Mouse (Mus musculus) heart, adult 18-20 months (tissue): ENCODE measurements around the gene Ssc4d. TPM values are rescaled to one million over a fixed set of nuclear protein-coding genes. Genes with fewer than 3 reads are reported as not detected.

ENCODE experiments used
- DNase-seq, 2 experiments: peaks; one replicate each; pipeline ENCODE4 v3.0.0; 2021 to 2022; ENCODE audit warnings: mixed read lengths in 1 of 2
- total RNA-seq, 2 experiments: library from RNA; stranded (reverse); gene quantifications; 2 replicates each; pipeline ENCODE4 v1.2.3; 2021

Ssc4d gene
- total RNA-seq, 2 experiments from 2014 or later: 0.21 to 0.40 TPM

DNA sequence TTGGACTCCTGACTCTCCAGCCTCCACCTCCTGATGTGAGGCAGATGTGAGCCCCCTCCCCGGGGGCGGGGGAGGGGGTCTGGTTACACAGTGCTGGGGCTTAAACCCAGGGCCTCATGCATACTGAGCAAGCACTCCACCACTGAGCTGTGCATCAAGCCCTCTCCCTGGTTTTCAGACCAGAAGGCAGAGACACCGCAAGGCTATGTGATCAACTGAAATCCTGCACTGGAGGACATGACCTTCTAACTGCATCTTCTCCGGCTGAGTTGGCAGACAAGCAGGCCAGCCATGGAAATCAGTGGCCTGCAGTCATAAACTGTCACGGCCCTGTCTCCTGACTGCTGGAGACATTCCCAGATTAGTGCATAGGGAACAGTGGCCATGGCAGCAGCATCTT lies 33.7 kb downstream of the Ssc4d start:
- DNase-seq: peak; percentile 51 to 66

GRCm38 (mm10) chr5:135935641-135936190 lies 38.6 kb downstream of the Ssc4d start:
- no peak for DNase-seq

- DNase-seq: no peak
These were observed 39.2 kb downstream of the Ssc4d start for GRCm38 (mm10) chr5:135935176-135935523.

DNA sequence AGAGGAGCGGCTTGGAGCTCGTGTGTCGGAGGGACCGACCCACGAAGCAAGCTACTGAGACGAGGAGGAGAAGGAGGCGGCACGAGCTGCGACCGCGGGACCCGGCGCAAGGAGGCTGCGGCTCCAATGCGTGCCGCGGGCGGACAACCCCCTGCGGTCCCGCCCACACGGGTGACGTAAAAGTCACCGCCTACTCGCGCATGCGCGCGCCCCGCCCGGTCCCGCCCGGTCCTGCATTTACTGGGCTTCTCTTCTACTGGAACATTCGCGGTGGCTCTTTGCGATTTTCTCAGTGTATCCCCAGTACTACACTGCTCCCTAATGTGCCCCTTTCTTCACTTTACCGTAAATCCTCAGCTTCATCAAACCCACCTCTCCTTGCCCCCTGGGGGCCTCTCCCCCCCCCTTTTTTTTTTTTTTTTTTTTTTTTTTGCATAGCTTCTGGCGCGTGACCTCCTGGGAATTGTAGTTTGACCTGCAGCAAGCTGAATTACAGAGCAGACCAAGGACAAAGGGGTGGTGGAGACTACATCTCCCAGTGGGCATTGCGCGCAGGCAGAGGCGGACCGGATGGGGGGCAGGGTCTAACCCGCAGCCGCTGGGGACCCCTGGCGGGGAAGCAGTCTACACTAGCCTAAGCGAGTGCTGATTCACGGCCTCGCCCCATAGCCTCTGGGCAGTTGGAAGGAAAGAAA lies 39.7 kb downstream of the Ssc4d start, which contains the start of gene Ywhag:
Gene Ywhag (minus strand): TSS at position 136 of the 695 bp plus-strand sequence.
- peak; percentile 98 to 99 for DNase-seq

DNA sequence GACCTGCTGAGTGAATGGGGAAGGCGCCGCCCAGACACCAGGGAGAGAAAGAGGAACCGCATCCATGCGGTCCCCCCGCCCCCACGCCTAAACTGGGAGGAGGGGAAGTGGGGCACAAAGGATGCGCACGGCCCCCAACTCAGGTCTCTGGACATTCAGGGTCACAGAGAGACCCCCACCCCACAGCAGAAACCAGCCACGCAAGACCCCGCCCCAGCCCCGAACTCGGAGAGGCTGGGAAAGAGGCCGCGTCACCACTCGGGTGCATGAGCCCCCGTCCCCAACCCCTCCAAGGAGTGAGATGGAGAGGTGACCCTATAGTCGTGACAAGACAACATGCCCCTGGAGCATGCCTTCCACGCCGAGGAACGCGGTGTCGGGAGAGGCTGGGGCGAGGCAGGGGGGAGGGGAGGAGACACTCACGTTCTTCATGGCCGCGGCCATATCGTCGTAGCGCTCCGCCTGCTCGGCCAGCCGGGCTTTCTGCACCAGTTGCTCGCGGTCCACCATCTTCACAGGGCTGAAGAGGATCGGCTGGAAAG lies 40.4 kb downstream of the Ssc4d start:
- DNase-seq: peak; percentile 75 to 76

- no peak for DNase-seq
These were observed 41.0 kb downstream of the Ssc4d start for GRCm38 (mm10) chr5:135933222-135933899.

GRCm38 (mm10) chr5:135932359-135932758 lies 42.0 kb downstream of the Ssc4d start:
- no peak for DNase-seq

DNA sequence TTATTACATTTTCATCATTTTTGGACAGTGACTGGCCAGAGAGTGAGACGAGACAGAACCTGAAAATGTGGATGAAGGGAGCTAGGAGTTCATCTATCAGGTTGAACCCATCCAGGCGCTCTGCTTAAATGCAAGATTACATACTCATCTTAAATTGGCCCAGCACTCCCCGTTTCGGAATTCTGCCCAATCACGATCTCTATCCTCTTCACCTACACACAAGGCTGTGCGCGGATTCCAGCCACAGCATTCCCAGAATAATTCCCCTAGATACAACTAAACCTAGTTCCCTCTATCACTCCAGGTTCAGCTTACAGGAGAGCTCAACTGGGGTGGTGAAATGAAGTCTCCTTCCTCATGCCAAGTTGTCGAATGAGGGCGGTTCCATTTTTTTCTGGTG lies 42.8 kb downstream of the Ssc4d start:
- no peak for DNase-seq

DNA sequence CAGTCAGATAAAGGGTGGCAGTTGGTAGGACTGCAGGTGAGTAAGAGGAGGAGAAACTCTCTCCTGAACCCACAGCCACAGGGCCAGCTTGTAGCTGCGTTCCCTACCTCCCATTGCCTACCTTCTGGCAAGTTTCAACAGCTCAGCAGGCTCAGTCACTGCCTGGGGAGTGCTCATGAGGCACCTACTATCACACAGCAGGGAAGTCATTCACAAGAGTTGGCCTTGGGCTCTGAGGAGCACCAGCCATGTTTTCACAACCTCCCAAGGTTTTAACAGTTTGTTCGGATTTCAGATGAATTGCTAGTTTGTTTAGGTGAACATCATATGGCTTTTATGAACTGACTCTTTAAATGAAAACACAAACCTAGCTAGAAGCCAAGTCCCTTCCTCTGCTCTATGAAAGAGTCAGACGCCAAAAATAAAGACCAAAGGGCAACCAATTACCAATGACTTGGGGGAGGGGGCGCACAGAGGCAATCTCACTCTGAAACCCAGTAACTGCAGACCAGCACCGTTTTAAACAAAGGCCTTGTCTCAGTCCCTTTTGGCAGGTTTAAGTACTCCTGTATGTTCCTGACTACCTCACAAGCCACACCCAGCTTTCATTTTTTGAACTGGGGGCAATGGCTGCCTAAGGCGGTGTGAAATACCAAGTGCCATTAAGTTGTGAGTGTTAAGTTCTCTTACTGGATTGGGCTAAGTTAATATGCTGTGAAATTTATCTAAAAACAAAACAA lies 44.5 kb downstream of the Ssc4d start:
- DNase-seq: no peak

GRCm38 (mm10) chr5:135923901-135924300 lies 50.4 kb downstream of the Ssc4d start:
- no peak for DNase-seq

DNA sequence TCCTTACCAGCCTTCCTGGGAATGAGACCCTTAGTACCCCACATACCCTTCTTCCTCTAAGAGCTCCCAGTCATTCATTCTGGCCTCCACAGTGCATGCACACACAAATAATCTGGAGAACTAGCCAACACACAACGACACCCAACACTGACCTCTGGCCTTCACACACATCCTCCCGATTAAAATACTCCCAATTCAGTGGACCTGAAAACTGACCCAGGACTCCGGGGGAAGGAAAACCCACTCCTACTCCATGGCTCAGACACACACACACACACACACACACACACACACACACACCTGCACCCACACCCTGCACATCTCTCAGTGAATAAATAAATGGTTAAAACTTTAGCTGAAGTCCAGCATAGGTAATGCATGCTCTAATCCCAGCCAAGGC lies 54.4 kb downstream of the Ssc4d start:
- DNase-seq: no peak

GRCm38 (mm10) chr5:135918593-135918992 lies 55.7 kb downstream of the Ssc4d start:
- DNase-seq: no peak

DNA sequence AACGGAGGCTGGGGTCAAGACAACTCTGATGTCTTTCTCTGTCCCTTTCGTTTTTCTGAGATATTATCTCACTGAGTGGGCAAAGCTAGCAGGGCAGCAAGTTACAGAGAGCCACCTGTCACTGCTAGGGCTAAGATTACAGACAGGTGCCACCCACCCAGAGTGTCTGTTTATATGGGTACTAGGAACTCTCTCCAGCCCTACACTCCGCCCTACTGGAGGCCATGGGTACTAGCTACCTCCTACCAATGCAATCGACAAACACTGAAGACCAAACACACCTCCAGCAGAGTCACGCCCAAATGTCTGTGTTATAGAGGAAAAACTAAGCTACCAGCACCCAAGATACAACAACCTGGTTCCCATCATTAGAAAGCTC lies 56.3 kb downstream of the Ssc4d start:
- no peak for DNase-seq

DNA sequence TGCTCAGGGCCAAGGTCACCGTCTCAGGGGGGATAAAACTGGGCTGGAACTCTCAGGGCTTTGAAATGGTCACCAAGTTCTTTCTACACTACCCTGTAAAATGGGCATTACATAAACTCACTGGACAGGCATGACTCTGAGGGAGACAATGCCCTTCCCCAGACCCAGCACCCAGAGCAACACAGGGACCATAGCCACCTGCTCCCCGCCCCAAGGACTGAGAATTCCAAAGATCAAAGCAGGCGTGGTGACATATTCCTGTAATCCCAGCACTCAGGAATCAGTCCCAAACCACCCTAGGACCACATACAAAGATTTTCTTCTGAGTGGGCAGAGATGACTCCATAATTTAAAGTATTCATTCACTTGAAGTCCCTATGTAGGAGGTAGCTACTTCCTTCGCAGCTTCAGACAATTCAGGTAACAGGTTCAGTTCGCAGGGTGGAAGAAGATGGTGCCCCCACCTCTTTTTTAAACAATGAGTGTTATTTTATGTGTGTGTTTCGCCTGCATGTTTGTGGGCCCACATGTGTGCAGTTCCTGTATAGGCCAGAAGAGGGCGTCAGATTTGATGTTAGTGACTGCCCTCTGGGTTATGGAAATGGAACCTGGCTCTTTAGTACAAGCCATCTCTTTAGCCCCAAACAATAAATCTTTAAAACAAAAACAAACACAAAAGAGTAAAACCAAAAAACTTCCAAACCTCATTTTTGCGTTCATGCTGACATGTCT lies 56.8 kb downstream of the Ssc4d start:
- no peak for DNase-seq

- DNase-seq: peak in 1 of 2 experiments; percentile 48
These were observed 57.7 kb downstream of the Ssc4d start for GRCm38 (mm10) chr5:135916601-135917000.

- no peak for DNase-seq
These were observed 58.2 kb downstream of the Ssc4d start for GRCm38 (mm10) chr5:135916051-135916565.

DNA sequence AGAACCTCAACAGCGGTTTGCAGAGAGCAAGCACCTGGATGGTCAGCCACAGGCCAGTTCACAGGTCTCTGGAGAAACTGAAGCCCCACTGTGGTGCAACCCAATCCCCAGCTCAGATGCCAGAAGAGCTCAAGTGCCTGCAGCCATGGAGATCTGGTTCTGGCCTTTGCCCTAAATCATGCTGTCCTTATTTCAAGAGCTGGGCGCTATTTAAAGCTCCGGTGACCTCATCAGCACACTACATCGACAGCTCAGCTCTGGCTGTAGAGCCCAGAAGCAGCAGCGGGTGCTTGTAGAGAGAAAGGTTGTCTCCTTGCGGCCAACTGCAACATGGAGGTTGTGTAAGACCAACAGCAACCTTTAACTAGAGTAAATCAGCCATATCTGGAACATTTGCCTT lies 60.2 kb downstream of the Ssc4d start:
- DNase-seq: peak; percentile 79 to 88

- DNase-seq: peak in 1 of 2 experiments; percentile 55
These were observed 61.1 kb downstream of the Ssc4d start for GRCm38 (mm10) chr5:135913201-135913600.

GRCm38 (mm10) chr5:135911633-135912220 lies 62.6 kb downstream of the Ssc4d start:
- peak in 1 of 2 experiments; percentile 56 for DNase-seq

DNA sequence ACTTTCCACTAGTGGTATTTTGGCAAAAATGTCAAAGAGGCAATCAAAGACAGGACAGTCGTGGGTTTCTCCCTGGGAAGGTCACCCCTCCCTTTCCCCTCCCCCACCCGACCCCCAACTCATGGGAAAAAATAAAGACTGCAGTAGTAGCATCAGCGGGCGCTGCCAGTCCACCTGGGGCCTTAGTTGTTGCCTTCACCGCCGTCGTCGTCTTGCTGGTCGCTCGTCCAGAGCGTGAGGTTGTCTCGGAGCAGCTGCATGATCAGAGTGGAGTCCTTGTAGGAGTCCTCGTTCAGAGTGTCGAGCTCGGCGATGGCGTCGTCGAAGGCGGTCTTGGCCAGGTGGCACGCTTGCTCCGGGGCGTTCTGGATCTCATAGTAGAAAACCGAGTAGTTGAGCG lies 63.5 kb downstream of the Ssc4d start:
- DNase-seq: no peak
